Mouse (Mus musculus) hindbrain, embryonic 10.5 days (tissue): ENCODE measurements around the gene Ptafr. TPM values are rescaled to one million over a fixed set of nuclear protein-coding genes. Genes with fewer than 3 reads are reported as not detected.

Experiments
- DNase-seq: peaks from one replicate; pipeline ENCODE4 v3.0.0-alpha.2; 2017; ENCODE audit warnings: low spot score
- H3K27ac ChIP-seq: fragments of 300-500 bp; sonication (generic); 2 replicates; pipeline ENCODE4 v1.5.1; 2016; ENCODE audit warnings: mild to moderate bottlenecking, moderate library complexity
- H3K27me3 ChIP-seq: fragments of 300-500 bp; sonication (generic); 2 replicates; pipeline ENCODE4 v1.6.1; 2016; ENCODE audit warnings: mild to moderate bottlenecking; ENCODE audit not compliant: poor library complexity, insufficient read depth, severe bottlenecking
- H3K36me3 ChIP-seq: fragments of 300-500 bp; sonication (generic); 2 replicates; pipeline ENCODE4 v1.6.1; 2016; ENCODE audit warnings: mild to moderate bottlenecking, moderate library complexity
- H3K4me1 ChIP-seq: fragments of 300-500 bp; sonication (generic); replicated peaks from 2 replicates; pipeline ENCODE4 v1.6.1; 2016; ENCODE audit warnings: mild to moderate bottlenecking
- H3K4me3 ChIP-seq: fragments of 300-500 bp; sonication (generic); 2 replicates; pipeline ENCODE4 v1.5.1; 2016; ENCODE audit warnings: mild to moderate bottlenecking, moderate library complexity
- H3K9me3 ChIP-seq: fragments of 300-500 bp; sonication (generic); 2 replicates; pipeline ENCODE4 v1.6.1; 2016; ENCODE audit warnings: mild to moderate bottlenecking, moderate library complexity
- WGBS: fragments of 180-500 bp; shearing (Covaris S2); methylation state at CpG from one replicate; pipeline ENCODE4 v1.1.7; 2016; 5-methylcytosine and 5-hydroxymethylcytosine counted together
- polyA plus RNA-seq: library from polyadenylated mRNA; unstranded; fragments of >200 nt; fragmentation: Nextera tagmentation; extraction: Ambion mirVana; gene quantifications from 2 replicates; pipeline ENCODE4 v1.2.1, GENCODE M21; 2016

Ptafr gene
- polyA plus RNA-seq, 1 experiment from 2014 or later, result 0.81 TPM

DNA sequence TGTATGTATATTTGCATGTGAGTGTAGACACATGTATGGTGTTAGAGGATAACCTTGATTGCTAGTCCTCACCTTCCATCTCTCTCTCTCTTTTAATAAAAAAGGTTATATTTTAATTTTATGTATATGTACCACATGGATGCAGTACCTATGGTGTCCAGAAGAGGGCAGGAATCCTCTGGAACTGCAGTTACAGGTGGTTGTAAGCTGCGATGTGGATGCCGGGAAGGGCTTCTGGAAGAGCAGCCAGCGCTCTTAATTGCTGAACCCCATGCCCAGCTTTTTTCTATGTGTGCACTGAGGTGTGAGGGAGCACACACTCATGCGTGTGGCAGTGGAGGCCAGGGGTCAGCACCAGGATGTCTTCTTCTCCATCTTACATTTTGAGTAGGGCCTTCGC is 5.2 kb downstream of the Ptafr start:
- no peaks in the 10 kb centered on the region for H3K27me3 ChIP-seq
- WGBS, result 86% methylated on average over 5 of the region's 5 CpGs

DNA sequence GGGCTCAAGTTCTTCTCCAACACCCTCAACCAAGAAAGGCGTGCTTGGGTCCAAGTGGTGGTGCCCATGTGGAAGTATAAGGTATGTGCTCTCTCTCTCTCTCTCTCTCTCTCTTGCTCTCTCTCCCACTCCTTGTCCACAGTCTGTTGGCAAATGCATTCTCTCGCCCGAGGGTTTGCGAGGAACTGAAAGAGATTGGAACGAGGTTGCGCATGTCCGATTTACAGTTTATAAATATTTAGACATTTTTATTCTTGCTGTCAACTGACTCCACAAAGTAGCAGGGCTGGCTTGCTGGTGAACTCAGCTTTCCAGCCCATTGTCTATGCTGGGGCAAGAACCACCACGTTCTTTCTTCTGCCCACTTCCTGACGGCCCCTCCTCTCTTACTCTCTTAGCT is 7.3 kb downstream of the Ptafr start:
- H3K9me3 ChIP-seq, result peaks cover 4% of the 10 kb centered on the region; the same call in 1 of the 2 replicates
- H3K27me3 ChIP-seq, result no peaks in the 10 kb centered on the region
- WGBS, result 84% methylated on average over 9 of the region's 9 CpGs
- no peak overlapping the region for H3K27ac ChIP-seq
- no peak for DNase-seq
- no peaks in the 10 kb centered on the region for H3K36me3 ChIP-seq
- peaks cover 4% of the 10 kb centered on the region; the same call in 1 of the 2 replicates for H3K4me1 ChIP-seq
- H3K4me3 ChIP-seq, result no peak overlapping the region

More for the DNA sequence above, 5.2 kb downstream of the Ptafr start:
- Histone ChIP-seq H3K9me3 (peaks cover 4% of the 10 kb centered on the region; the same call in 1 of the 2 replicates), H3K36me3 (no peaks in the 10 kb centered on the region), H3K27ac (no peak overlapping the region), H3K4me1 (peaks cover 6% of the 10 kb centered on the region; the same call in 1 of the 2 replicates), H3K4me3 (no peak overlapping the region)
- DNase-seq, result no peak

DNA sequence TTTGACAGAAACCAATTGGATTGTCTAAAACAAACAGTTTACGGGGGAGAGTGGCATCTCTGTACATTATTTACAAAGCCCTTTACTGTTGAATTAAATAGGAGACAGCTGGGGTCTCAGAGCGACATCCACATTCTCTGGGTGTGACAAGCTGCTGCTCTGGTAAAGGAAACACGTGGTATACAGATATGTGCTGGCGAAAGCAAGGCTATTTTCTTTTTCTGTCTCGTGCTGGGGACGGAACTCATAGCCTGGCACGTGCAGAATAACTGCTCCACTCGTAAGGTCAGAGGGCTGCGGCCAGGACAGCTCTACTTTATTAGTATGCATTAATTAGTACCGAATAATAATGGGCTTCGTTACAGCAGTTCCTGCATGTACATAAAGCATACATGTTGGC is 9.5 kb downstream of the Ptafr start:
- no peaks in the 10 kb centered on the region for H3K27me3 ChIP-seq
- H3K9me3 ChIP-seq, result peaks cover 4% of the 10 kb centered on the region; the same call in 1 of the 2 replicates
- peaks cover 4% of the 10 kb centered on the region; the same call in 1 of the 2 replicates for H3K4me1 ChIP-seq
- no peak overlapping the region for H3K27ac ChIP-seq
- no peak for DNase-seq
- H3K4me3 ChIP-seq, result no peak overlapping the region
- H3K36me3 ChIP-seq, result no peaks in the 10 kb centered on the region
- WGBS, result 77% methylated on average over 11 of the region's 11 CpGs

DNA sequence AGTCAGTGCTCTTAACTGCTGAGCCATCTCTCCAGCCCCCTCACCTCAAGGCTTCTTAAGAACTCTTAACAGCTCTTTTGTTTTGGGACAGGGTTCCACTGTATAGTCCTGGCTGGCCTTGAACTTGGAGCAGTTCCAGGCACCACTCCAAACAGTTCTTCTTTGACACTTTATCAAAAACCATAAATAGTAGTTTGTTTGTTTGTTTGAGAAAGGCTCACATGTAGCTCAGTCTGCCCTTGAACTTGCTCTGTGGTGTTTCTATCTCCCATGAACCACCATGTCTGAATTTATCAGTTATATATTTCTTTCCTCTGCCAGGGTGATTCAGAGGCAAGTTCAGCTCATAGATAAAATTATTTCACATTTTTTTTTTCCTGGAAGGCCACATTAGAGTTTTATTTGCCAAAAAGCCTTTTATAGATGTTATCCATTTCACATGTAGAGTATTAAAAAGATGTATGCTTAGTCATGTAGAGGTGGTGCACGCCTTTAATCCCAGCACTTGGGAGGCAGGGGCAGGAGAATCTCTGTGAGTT is 11.0 kb downstream of the Ptafr start:
- no peaks in the 10 kb centered on the region for H3K9me3 ChIP-seq
- H3K27ac ChIP-seq, result no peak overlapping the region
- 85% methylated on average over 1 of the region's 1 CpGs for WGBS
- no peak overlapping the region for H3K4me3 ChIP-seq
- DNase-seq, result no peak
- H3K4me1 ChIP-seq, result peaks cover 4% of the 10 kb centered on the region; the same call in 1 of the 2 replicates
- no peaks in the 10 kb centered on the region for H3K27me3 ChIP-seq
- H3K36me3 ChIP-seq, result no peaks in the 10 kb centered on the region

DNA sequence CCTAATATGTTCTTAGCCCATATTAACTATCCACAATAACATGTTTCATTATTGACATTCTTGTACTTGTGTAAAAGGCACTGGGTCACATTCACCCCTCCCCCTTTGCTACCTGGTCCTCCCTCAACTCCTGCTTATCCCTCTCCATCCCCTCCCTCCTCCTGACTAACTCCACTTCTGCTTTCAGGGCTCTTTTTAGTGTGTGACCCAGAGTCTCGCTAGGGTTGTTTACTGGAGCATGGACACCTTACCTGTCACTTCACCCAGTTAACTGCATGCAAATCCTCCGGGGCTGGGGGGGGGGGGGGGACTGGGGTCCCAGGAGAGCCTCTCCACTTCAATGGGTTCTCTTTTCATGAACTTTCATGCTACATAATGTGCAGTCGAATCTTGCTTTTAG is 19.9 kb downstream of the Ptafr start:
- 73% methylated on average over 3 of the region's 3 CpGs for WGBS
- H3K27me3 ChIP-seq, result no peaks in the 10 kb centered on the region
- 0 out of 2 replicates have a peak, but pooled peaks cover 3% of the 10 kb centered on the region for H3K9me3 ChIP-seq
- no peak overlapping the region for H3K27ac ChIP-seq
- DNase-seq, result no peak
- H3K4me1 ChIP-seq, result no peaks in the 10 kb centered on the region
- no peak overlapping the region for H3K4me3 ChIP-seq
- no peaks in the 10 kb centered on the region for H3K36me3 ChIP-seq

DNA sequence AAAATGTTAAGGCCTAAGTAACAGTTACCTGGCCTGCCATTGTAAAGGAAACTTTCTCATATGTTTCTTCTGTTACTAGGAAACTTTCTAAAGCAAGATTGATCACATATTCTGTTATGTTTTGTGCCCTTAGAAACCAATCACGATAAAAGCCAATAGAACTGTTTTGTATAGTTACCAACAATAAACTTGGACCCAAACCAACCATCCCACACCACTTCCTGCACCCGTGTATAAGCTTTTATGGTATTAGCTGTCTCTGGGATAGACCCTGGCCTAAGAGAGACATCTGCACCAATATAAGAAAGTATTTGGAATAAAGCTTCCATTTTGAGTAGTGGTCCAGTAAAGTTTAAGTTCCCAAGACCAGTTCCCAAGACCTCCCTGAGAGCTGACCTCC is 21.1 kb downstream of the Ptafr start:
- Histone ChIP-seq H3K36me3 (no peaks in the 10 kb centered on the region), H3K4me1 (no peaks in the 10 kb centered on the region), H3K9me3 (0 out of 2 replicates have a peak, but pooled peaks cover 3% of the 10 kb centered on the region), H3K4me3 (no peak overlapping the region), H3K27ac (no peak overlapping the region), H3K27me3 (no peaks in the 10 kb centered on the region)
- no peak for DNase-seq
- 86% methylated on average over 2 of the region's 2 CpGs for WGBS

DNA sequence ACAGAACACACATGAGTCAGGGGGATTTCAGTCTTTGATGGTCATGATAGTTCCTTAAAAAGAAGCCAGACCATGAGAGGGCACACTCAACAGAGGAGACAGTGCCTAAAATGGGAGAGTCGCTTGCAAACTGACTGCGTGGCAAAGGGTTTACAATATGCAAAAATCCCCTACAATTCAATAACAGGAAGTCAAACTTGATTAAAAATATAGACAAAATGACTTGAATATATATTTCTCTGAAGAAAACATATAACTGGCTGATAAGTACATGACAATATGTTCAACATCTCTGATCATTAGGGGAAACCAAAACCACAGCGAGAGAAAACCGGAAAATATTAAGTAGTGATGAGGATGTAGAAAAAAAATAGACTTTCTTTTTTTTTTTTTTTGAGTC is 22.4 kb downstream of the Ptafr start:
- H3K4me3 ChIP-seq, result no peak overlapping the region
- H3K27me3 ChIP-seq, result no peaks in the 10 kb centered on the region
- no peaks in the 10 kb centered on the region for H3K36me3 ChIP-seq
- no peaks in the 10 kb centered on the region for H3K9me3 ChIP-seq
- WGBS, result 96% methylated on average over 4 of the region's 4 CpGs
- H3K4me1 ChIP-seq, result no peaks in the 10 kb centered on the region
- H3K27ac ChIP-seq, result no peak overlapping the region
- DNase-seq, result no peak

DNA sequence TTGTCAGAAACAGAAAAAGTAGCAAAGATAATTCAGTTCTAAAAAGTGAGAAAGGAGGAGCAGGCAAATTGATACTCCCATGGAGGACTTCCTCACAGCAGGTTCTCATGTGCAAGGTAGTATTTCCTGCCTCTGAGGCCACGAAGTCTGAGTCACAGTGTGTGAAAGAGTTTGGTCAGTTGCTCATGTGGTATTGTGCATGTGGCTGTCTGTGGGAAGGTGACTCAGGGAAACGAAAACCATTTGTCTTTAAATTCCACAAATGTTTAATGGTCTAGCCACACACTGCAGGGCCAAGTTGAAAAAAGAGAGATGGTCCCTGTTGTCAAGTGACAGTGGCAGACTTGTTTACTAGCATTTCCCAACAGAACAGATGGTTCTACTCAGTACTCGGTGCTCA is 24.6 kb downstream of the Ptafr start:
- H3K4me3 ChIP-seq, result no peak overlapping the region
- no peaks in the 10 kb centered on the region for H3K9me3 ChIP-seq
- H3K36me3 ChIP-seq, result no peaks in the 10 kb centered on the region
- 79% methylated on average over 3 of the region's 3 CpGs for WGBS
- H3K27ac ChIP-seq, result no peak overlapping the region
- no peak for DNase-seq
- H3K4me1 ChIP-seq, result no peaks in the 10 kb centered on the region
- no peaks in the 10 kb centered on the region for H3K27me3 ChIP-seq

DNA sequence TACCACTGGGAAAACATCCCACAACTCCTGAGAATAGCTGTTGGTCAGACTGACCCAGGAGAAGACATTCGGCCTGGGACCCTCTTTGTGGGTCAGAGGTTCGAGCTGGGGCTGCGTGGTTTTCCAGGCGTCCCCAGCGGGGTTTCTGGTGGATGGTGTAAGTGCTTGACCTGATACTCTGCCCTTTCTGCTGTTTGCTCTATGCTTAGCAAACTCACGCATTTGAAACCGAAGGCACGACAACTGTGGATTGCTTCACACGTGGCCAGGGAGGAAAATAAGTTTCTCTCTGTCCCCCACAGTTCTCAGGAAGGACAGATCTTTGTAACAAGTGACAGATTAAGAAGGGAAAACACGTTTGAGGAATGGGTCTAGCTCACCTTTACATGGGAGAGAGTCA is 26.8 kb downstream of the Ptafr start:
- DNase-seq, result no peak
- WGBS, result 87% methylated on average over 10 of the region's 10 CpGs
- Histone ChIP-seq H3K27ac (no peak overlapping the region), H3K4me1 (peaks cover 7% of the 10 kb centered on the region), H3K4me3 (no peak overlapping the region), H3K9me3 (no peaks in the 10 kb centered on the region), H3K36me3 (no peaks in the 10 kb centered on the region), H3K27me3 (no peaks in the 10 kb centered on the region)

DNA sequence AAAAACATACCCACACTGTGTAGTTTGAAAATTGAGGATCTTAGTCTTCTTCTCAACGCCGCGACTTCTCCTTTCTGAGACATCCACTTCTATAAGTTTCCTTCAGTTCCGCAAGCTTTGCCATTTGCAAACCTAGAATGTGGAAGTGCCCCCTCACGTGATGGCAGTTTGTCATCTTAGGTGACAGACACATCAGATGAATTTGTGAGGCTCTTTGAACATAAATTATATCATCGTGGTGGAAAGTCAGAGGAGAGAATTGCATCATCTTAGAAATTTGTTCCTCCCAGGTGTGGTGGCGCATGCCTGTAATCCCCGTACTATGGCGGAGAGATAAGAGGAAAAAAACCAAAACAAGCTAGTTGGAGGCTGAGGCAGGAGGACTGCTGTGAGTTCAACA is 29.1 kb downstream of the Ptafr start:
- DNase-seq, result no peak
- H3K27me3 ChIP-seq, result no peaks in the 10 kb centered on the region

DNA sequence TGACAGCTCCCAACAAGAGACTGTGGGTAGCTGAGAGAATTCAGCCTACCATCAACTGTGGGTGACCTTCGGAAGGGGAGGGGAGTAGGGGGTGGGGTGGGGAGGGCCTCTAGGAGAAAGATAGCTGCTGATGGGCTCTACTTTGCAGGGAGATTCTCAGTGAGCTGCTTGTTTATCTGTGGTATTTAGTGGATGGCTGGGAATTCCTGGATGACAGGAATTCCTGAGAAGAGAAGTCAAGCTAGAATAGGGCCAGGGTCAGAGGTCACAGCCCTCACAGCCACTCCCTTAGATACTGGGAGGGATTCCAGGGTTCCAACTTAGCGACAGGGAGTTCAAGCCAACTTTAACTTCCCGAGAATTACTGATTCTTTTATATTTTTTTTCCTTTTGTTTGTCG is 30.3 kb downstream of the Ptafr start:
- Histone ChIP-seq H3K36me3 (no peaks in the 10 kb centered on the region), H3K27ac (no peak overlapping the region), H3K4me3 (no peak overlapping the region), H3K4me1 (peaks cover 10% of the 10 kb centered on the region), H3K27me3 (no peaks in the 10 kb centered on the region), H3K9me3 (no peaks in the 10 kb centered on the region)
- peak; percentile 24 for DNase-seq
- WGBS, result 19% methylated on average over 4 of the region's 4 CpGs

More for the DNA sequence above, 29.1 kb downstream of the Ptafr start:
- Histone ChIP-seq H3K4me1 (peaks cover 10% of the 10 kb centered on the region), H3K9me3 (no peaks in the 10 kb centered on the region), H3K27ac (no peak overlapping the region), H3K36me3 (no peaks in the 10 kb centered on the region), H3K4me3 (no peak overlapping the region)
- WGBS, result 93% methylated on average over 9 of the region's 9 CpGs

DNA sequence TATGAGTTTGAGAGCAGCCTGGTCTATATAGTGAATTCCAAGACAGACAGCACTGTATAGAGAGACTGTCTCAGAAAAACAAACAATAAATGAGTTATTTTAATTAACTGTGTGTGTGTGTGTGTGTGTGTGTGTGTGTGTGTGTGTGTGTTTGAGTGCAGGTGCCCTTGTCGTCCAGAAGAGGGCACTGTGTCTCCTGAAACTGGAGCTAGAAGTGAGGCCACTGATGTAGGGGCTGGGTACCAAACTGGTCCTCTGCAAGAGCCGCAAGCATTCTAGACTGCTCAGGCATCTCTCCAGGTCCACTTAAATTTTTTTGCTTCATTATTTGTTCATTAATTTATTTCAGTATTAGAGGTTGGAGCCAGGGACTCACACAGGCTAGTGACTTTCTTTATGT is 35.0 kb downstream of the Ptafr start:
- no peaks in the 10 kb centered on the region for H3K36me3 ChIP-seq
- 73% methylated on average over 2 of the region's 2 CpGs for WGBS
- H3K27me3 ChIP-seq, result no peaks in the 10 kb centered on the region
- no peaks in the 10 kb centered on the region for H3K9me3 ChIP-seq
- H3K4me1 ChIP-seq, result peaks cover 9% of the 10 kb centered on the region
- DNase-seq, result no peak
- no peak overlapping the region for H3K4me3 ChIP-seq
- no peak overlapping the region for H3K27ac ChIP-seq

DNA sequence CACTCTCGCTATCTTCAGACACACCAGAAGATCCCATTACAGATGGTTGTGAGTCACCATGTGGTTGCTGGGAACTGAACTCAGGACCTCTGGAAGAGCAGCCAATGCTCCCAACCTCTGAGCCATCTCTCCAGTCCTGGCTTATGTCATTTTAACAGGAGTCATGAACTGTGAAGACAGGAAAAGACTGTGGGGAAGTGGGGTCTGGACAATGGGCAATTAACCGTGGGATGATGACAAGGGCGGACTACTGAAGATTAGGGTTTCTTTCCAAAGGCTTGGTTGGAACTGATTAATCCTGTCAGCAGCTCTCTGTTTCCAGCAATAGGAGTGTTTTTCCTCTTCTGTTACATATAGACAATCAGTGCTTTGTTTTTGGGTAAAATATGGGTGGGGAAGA is 35.9 kb downstream of the Ptafr start:
- no peak for DNase-seq
- no peak overlapping the region for H3K4me3 ChIP-seq
- no peaks in the 10 kb centered on the region for H3K36me3 ChIP-seq
- no peak overlapping the region for H3K27ac ChIP-seq
- no peaks in the 10 kb centered on the region for H3K27me3 ChIP-seq
- WGBS, result 87% methylated on average over 3 of the region's 3 CpGs
- no peaks in the 10 kb centered on the region for H3K9me3 ChIP-seq
- peaks cover 3% of the 10 kb centered on the region; the same call in 1 of the 2 replicates for H3K4me1 ChIP-seq

DNA sequence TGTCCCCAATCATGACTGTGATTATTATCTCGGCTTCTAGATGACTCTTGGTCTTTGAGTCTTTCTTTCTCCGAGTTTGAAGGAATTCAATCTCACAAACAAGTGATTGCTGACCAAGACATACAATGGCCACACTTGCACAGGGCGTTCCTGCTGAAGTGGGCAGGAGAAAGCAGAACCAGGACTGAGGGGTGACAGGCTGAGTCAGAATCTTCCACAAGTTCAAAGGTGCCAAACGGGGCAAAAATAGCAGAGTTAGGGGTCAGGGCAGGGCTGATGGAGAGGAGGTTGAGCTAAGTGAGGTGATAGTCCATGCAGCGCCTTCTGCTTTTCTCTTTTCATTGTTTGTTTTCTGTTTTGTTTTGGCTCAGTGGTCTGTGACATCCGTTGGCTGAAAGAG is 36.6 kb downstream of the Ptafr start:
- H3K27me3 ChIP-seq, result no peaks in the 10 kb centered on the region
- no peak for DNase-seq
- H3K4me3 ChIP-seq, result no peak overlapping the region
- no peak overlapping the region for H3K27ac ChIP-seq
- peaks cover 3% of the 10 kb centered on the region; the same call in 1 of the 2 replicates for H3K4me1 ChIP-seq
- no peaks in the 10 kb centered on the region for H3K36me3 ChIP-seq
- H3K9me3 ChIP-seq, result no peaks in the 10 kb centered on the region
- 78% methylated on average over 6 of the region's 6 CpGs for WGBS
